Mouse (Mus musculus) layer of hippocampus, postnatal 36 days (tissue): ENCODE measurements at regions not wholly inside any gene's neighbourhood (a gene's known extent, or its start where the extent isn't known, plus 50 kb on each side); places are given as distances from the start of the nearest gene placed in this dataset.

Experiments
- DNase-seq, 2 experiments: peaks; one replicate each; pipeline ENCODE4 v3.0.0; 2022

GRCm38 (mm10) chr8:103144835-103145234 is 359.4 kb upstream of the Cdh11 start:
- DNase-seq: no peak

GRCm38 (mm10) chr8:103148013-103148412 is 362.6 kb upstream of the Cdh11 start:
- DNase-seq: no peak

DNA sequence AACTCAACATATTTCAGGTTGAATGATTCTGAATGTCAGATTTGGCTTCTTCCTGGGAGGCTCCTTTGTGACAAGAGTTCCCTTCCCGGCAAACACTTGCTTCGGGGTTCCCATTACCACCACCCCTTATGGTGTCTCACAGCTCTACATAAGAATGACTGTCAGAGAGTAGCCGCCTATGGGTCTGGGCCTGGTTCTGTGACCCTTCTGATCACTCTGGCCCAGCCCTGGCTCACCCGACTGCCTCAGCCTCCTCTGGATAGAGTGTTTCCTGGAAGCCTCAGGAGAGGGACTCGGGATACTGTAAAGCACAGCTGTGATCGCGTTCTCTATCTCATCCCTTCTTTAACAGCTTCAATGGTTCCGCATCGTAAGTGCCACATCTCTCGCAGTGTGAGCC is 363.0 kb upstream of the Cdh11 start:
- no peak for DNase-seq

- no peak for DNase-seq
Observed at GRCm38 (mm10) chr8:103166623-103167316, 381.3 kb upstream of the Cdh11 start.

DNA sequence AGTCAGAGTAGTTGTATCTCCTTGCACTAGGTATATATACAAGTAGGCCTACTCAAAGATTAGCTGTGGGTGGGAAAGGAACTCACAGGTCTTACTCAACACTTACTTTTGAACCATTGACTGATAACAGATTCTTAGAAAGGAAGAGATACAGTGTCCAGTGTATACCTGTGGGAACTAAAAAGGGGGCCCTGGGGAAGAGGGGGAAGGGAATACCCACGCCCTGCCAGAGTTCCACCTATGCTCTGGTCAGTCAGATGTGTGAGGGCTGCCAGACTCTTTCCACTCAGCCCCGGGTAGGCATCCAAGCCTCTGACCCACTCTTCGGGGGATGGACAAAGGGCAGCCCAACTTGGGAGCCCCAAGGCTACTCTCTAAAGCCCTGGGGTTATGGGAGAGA is 387.9 kb upstream of the Cdh11 start:
- DNase-seq: no peak

- no peak for DNase-seq
Observed at GRCm38 (mm10) chr8:103173803-103174429, 388.5 kb upstream of the Cdh11 start.

- DNase-seq: no peak
Observed at GRCm38 (mm10) chr8:103180661-103181060, 395.2 kb upstream of the Cdh11 start.

- DNase-seq: no peak
Observed at GRCm38 (mm10) chr8:103188720-103189498, 403.5 kb upstream of the Cdh11 start.

DNA sequence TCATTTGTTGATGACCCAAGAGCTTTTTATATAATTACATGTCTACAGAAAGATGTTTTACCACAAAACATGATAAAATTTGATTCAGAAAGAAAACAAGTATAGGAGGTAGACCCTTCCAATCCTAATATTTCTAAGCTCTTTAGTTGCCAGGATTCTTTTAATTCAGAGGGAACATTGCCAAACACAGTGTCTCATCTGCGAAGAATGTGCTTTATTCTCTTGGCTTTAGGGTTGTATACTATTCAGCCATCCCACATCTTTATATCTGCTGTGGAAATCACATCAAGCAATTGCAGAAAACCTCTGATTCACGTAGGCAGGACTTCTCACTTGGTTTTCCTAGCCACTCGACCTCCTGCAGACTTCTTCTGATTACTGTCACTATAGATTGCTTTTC is 412.8 kb upstream of the Cdh11 start:
- DNase-seq: no peak

DNA sequence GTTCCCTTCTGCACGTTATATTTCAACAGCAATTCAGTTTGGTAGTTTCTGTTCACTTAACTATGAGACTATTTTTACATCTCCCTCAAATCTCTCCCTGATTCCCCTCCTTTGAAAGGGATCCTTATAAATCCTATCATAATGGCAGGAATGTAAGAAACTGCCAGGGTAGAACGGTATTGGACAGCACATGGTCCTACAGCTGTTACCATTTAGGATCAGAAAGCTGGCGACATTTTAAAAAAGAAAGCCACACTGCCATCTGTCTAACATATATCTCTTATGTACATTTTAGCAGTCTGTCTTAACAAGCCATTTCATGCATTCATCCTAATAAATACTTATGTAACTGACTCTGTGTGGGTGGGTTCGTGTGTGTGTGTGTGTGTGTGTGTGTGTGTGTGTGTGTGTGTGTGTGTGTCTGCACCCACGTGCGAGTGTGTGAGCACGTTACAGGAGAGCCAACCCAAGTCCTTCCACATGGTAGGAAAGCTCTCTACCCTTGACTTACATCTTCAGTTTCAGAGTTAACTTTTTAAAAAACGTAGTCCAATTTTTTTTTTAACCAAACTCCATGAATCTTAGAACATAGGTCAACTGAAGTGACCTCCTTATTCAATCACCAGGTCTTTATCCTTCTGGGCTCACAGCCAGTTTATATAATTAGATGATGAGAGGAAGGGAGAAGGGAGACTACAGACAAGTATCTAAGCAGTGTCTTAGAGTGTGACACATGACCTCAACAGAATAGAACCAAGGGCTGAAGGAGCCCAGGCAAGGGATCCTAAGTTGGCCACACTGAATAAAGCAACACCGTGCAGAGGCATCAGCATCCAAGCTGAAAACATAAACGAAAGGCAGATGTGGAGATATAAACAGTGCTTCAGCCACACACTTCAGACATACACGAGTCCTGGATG is 414.5 kb upstream of the Cdh11 start:
- DNase-seq: no peak

DNA sequence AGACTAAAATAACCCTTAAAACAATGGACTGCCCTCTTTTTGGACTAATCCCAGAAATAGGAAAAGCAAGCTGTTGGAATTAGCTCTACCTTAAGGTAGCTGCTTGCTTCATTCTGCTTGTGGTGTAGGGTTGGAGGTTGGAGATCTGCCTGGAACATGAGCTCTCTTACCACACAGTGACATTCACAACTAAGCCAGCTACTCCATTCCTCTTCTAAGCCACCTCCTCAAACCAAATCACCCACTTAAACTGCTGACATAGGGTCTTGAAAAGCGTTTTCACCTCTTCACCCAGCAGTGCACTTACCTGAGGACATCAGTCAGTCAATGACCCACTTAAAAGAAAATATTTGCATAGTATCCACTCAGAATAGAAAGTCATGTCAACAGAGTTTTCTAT is 418.3 kb upstream of the Cdh11 start:
- no peak for DNase-seq

- DNase-seq: no peak
Observed at GRCm38 (mm10) chr8:103214606-103215005, 429.2 kb upstream of the Cdh11 start.

- DNase-seq: peak in 1 of 2 experiments; percentile 3
Observed at GRCm38 (mm10) chr8:103230741-103231475, 445.5 kb upstream of the Cdh11 start.

- no peak for DNase-seq
Observed at GRCm38 (mm10) chr8:103234374-103234773, 448.9 kb upstream of the Cdh11 start.

GRCm38 (mm10) chr8:103235614-103236013 is 450.2 kb upstream of the Cdh11 start:
- no peak for DNase-seq

GRCm38 (mm10) chr8:103238456-103238970 is 453.1 kb upstream of the Cdh11 start:
- DNase-seq: no peak

- no peak for DNase-seq
Observed at GRCm38 (mm10) chr8:103244169-103244568, 458.7 kb upstream of the Cdh11 start.

DNA sequence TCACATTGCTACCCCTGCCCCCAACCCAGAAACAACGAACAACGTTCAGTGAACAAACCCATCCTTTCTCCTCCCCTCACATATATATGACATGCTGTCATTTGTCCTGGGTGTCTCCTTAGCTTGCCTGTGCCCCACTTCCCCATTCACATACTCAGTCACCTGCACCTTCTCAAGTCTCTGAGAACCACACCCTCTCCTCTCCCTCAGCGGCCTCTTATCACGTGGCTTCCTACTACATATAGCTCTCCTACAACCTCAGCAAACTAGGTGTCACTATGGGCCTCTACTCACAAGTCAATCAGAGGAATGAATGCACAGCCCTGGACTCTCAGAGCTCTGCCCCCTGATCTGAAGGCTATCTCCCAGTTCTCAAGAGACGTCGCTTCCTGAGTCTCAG is 459.2 kb upstream of the Cdh11 start:
- DNase-seq: no peak

DNA sequence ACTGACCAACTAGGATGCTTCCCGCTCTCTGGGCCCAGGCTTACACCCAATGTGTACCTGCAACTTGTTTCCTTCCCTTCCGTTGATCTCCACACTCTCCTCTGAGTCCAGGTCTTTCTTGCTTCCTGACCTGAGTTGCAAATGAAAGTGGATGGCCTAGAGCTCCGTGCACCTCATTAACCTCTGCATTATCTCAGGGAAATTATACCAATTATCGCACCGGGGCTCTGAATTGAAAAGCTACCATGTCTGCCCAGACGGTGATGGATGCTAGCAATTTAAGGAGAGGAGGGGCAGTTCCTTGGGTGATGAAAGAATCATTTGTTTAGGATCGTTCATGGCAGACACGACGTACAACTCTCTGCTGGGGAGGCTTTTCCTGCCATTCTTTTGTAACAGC is 460.4 kb upstream of the Cdh11 start:
- no peak for DNase-seq

DNA sequence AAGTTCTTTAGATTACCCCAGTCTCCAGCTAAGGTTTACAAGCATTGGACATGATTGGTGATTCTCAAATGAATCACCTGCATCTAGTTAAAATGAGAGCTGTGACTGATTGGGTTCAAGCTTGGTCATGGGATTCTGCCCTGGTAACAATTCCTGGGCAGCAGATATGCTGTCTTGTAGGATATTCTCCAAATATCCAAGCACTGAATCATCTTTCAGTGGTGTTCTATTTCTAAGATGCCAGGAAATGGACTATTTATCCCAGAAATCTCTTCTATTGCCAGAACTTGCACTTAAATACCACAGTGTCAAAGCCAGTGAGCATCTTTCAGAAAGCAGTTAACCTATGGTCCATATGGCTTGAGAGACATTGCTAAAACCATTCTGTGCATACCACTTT is 475.8 kb upstream of the Cdh11 start:
- DNase-seq: no peak

DNA sequence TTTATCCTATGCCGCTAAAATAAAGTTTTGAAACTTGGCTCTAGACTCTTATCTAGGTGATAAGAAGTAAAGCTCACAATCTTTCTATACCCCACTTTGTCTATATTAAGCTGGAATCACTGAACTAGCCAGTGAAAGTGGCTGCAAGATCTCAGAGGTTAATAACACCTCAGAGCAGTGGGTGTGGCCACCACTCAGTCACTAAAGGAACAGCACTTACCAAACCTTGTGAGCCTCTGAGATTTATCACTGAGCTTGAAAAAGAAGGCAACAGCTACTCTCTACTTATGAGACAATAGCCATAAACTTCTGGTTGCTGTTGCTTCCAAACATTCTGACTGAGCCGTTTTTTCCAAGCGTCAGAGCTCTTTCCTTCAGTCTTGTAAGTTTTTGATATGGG is 484.6 kb upstream of the Cdh11 start:
- no peak for DNase-seq
